ENCODE assay signal across 26 mouse cellular contexts in the genomic region with DNA sequence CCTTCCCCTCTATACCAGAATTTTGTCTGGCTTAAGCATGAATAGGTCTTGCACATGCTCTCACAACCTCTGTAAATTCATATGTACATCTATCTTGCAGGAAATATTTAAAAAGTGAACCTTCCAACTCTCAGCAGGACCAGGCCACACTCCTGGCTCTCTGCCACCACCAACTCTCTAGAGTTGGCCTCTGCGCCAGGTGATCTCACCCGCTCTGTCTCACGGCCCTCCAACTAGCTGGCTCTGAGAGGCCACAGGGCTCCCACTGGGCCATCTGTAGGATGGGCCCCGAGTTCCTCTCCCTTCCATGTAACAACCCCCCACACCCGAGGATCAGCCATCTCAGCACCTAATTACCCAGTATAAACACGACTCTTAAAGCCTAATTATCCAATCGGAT. TPM values are rescaled to one million over a fixed set of nuclear protein-coding genes. Genes with fewer than 3 reads are reported as not detected.
DNase-seq lines count a peak whose midpoint lies in the region; ATAC-seq lines count a peak whose summit lies in the region.
"Had no signal": no experiment of that assay in that cellular context is flagged by ENCODE, and none has a peak within 500 bp of the region (broad histone marks: within the 10 kb centered on the region; RNA-seq: fewer than 3 reads in every experiment).

No protein-coding gene starts in this region.

- peak; percentile 92 for ATAC-seq in cerebellum, adult (ENCODE audit: insufficient number of reproducible peaks, low FRiP score, low TSS enrichment)
- ATAC-seq: activated CD4-positive, CD25-positive, alpha-beta regulatory T cell, adult 4 months; forebrain, postnatal 0 days; hindbrain, embryonic 16.5 days; intestine, embryonic 15.5 days; midbrain, embryonic 13.5 days had no signal

- DNase-seq in left cerebral cortex, postnatal 4 days: peak; percentile 27
- no peak for DNase-seq in left cerebral cortex, postnatal 25 days (ENCODE audit: low spot score in 2 of 2)
- peak; percentile 16 for DNase-seq in cerebellum, adult 8-10 months
- DNase-seq in cerebellum, postnatal 36 days: peak; percentile 63 to 67
- DNase-seq in right cerebral cortex, postnatal 4 days: no peak
- DNase-seq in thymus, postnatal 25 days: no peak
- DNase-seq: adrenal gland, postnatal 14 days; forebrain, postnatal 0 days; gastrocnemius, postnatal 36 days; liver, embryonic 13.5 days; lung, embryonic 14.5 days; right cerebral cortex, postnatal 14 days; spleen, adult 18-20 months; thymus, postnatal 36 days had no signal

- intact Hi-C loops in left cerebral cortex, postnatal 4 days (cut with DNase I): no loop called here
- intact Hi-C loops in left cerebral cortex, postnatal 25 days (cut with DNase I): no loop called here

RNA-seq across cellular contexts. Expression of gene Hsfy2, which starts 10.4 kb away (rescaled TPM):
- not detected for total RNA-seq in left cerebral cortex, postnatal 4 days (2021)
- not detected for total RNA-seq in left cerebral cortex, postnatal 25 days (2021)
- total RNA-seq: adrenal gland, postnatal 14 days; common myeloid progenitor, adult 5-6 weeks; forebrain, postnatal 0 days; gastrocnemius, postnatal 36 days; heart, adult 8-10 months; layer of hippocampus, adult 8-10 months; left cerebral cortex, postnatal 14 days; MEL; monocyte, adult 5-6 weeks; neutrophil, adult 5-6 weeks had no signal

Comparison
In these comparisons a context has a peak if more than half of its experiments do, and no peak if none do; other contexts are left out.
1. DNase-seq: peak in left cerebral cortex, postnatal 4 days (single experiment), cerebellum, adult 8-10 months (single experiment) and cerebellum, postnatal 36 days (2 of 2); none in left cerebral cortex, postnatal 25 days (0 of 2), right cerebral cortex, postnatal 4 days (single experiment) and thymus, postnatal 25 days (single experiment).